Mouse (Mus musculus) lung, postnatal 0 days (tissue): ENCODE results near the gene Gm11444.

Experiments used
- CTCF ChIP-seq: IDR thresholded peaks from 2 replicates; pipeline ENCODE4 v1.5.1; 2016; ENCODE audit warnings: antibody characterized with exemption, mild to moderate bottlenecking
- EP300 ChIP-seq: IDR thresholded peaks from 2 replicates; pipeline ENCODE4 v1.6.1; 2016; ENCODE audit warnings: antibody characterized with exemption, mild to moderate bottlenecking, control low read depth

GRCm38 (mm10) chr11:85818401-85818800 lies 31.7 kb downstream of the Gm11444 start:
- TF ChIP-seq EP300 (no peak), CTCF (no peak)
